Comparison of ENCODE assay signal across 14 mouse cellular contexts in genomic region chr3:64984369-64984768, GRCm38 (mm10).
DNase-seq lines count a peak whose midpoint lies in the region; ATAC-seq and TF ChIP-seq lines count a peak whose summit lies in the region.
"Had no signal": no experiment of that assay in that cellular context is flagged by ENCODE, and none has a peak within 500 bp of the region (broad histone marks: within the 10 kb centered on the region; RNA-seq: fewer than 3 reads in every experiment).

No protein-coding gene starts in this region.

- peak; percentile 69 for TF ChIP-seq CTCF in stomach, postnatal 0 days (IDR thresholded peaks at IDR 0.05; ENCODE audit: low read depth)

- peak; percentile 13 for DNase-seq in cerebellum, adult 8-10 months
- DNase-seq in cerebellum, adult 11 months = no peak
- DNase-seq in hindbrain, embryonic 11.5 days (ENCODE audit: low spot score) = no peak
- DNase-seq in midbrain, embryonic 14.5 days = peak; percentile 58
- DNase-seq in stomach, postnatal 0 days (ENCODE audit: low spot score) = no peak
- DNase-seq: left cerebral cortex, postnatal 4 days; right cerebral cortex, adult 18-20 months had no signal

- H3K9ac ChIP-seq in hindbrain, embryonic 13.5 days = no peak overlapping the region
- no peak overlapping the region for H3K9ac ChIP-seq in hindbrain, embryonic 11.5 days (ENCODE audit: low read depth, low read length)
- no peak overlapping the region for H3K9ac ChIP-seq in midbrain, embryonic 14.5 days (replicated peaks; ENCODE audit: low read length)
- no peak overlapping the region for H3K9ac ChIP-seq in midbrain, embryonic 13.5 days (replicated peaks)
- no peak overlapping the region for H3K9ac ChIP-seq in stomach, postnatal 0 days (ENCODE audit: low read length)
- H3K9ac ChIP-seq: intestine, embryonic 15.5 days; liver, embryonic 15.5 days had no signal

- no peak overlapping the region for H3K4me3 ChIP-seq in hindbrain, embryonic 13.5 days
- H3K4me3 ChIP-seq in hindbrain, embryonic 11.5 days (ENCODE audit: low read depth, low read length) = no peak overlapping the region
- H3K4me3 ChIP-seq in midbrain, embryonic 14.5 days (replicated peaks; ENCODE audit: low read depth, low read length) = no peak overlapping the region
- no peak overlapping the region for H3K4me3 ChIP-seq in midbrain, embryonic 13.5 days (replicated peaks)
- no peak overlapping the region for H3K4me3 ChIP-seq in stomach, postnatal 0 days (ENCODE audit: low read depth, low read length)
- H3K4me3 ChIP-seq: erythroblast, embryonic 14.5 days; intestine, embryonic 15.5 days; liver, embryonic 15.5 days; megakaryocyte, embryonic 14.5 days had no signal

- no peaks in the 10 kb centered on the region for H3K27me3 ChIP-seq in hindbrain, embryonic 13.5 days
- no peaks in the 10 kb centered on the region for H3K27me3 ChIP-seq in hindbrain, embryonic 11.5 days (ENCODE audit: control insufficient read depth, insufficient read depth, low read length)
- no peaks in the 10 kb centered on the region for H3K27me3 ChIP-seq in midbrain, embryonic 14.5 days (ENCODE audit: control insufficient read depth, insufficient read depth, low read length)
- H3K27me3 ChIP-seq in midbrain, embryonic 13.5 days = no peaks in the 10 kb centered on the region
- H3K27me3 ChIP-seq in stomach, postnatal 0 days (ENCODE audit: control insufficient read depth, insufficient read depth, low read length) = no peaks in the 10 kb centered on the region
- H3K27me3 ChIP-seq: intestine, embryonic 15.5 days; liver, embryonic 15.5 days; megakaryocyte, embryonic 14.5 days had no signal

- WGBS in hindbrain, embryonic 13.5 days = 66% methylated on average over 2 of the region's 2 CpGs
- WGBS in hindbrain, embryonic 11.5 days = 70% methylated on average over 2 of the region's 2 CpGs
- WGBS in midbrain, embryonic 14.5 days = 68% methylated on average over 2 of the region's 2 CpGs
- 69% methylated on average over 2 of the region's 2 CpGs for WGBS in midbrain, embryonic 13.5 days
- 27% methylated on average over 2 of the region's 2 CpGs for whole genome bisulfite sequencing in stomach, postnatal 0 days

- no peak for TF ChIP-seq EP300 in stomach, postnatal 0 days (optimal IDR thresholded peaks at IDR 0.05)

- 0 out of 2 replicates have a peak, but pooled peaks have one; percentile 57 for ATAC-seq in hindbrain, embryonic 13.5 days (ENCODE audit: low FRiP score)
- ATAC-seq in hindbrain, embryonic 11.5 days (ENCODE audit: low FRiP score) = no peak
- ATAC-seq in midbrain, embryonic 14.5 days (ENCODE audit: low FRiP score, low TSS enrichment) = no peak
- no peak for ATAC-seq in midbrain, embryonic 13.5 days
- no peak for ATAC-seq in stomach, postnatal 0 days (ENCODE audit: low FRiP score, low TSS enrichment)
- no peak for ATAC-seq in megakaryocyte progenitor cell, adult 5-6 weeks (replicated peaks; ENCODE audit: poor library complexity)
- ATAC-seq: intestine, embryonic 15.5 days had no signal

- H3K9me3 ChIP-seq in hindbrain, embryonic 13.5 days = no peaks in the 10 kb centered on the region
- H3K9me3 ChIP-seq in hindbrain, embryonic 11.5 days (ENCODE audit: control insufficient read depth, low read length) = no peaks in the 10 kb centered on the region; the same call in 1 of the 2 replicates
- H3K9me3 ChIP-seq in midbrain, embryonic 14.5 days (ENCODE audit: control insufficient read depth, low read length) = no peaks in the 10 kb centered on the region
- 0 out of 2 replicates have a peak, but pooled peaks cover 4% of the 10 kb centered on the region for H3K9me3 ChIP-seq in midbrain, embryonic 13.5 days
- no peaks in the 10 kb centered on the region for H3K9me3 ChIP-seq in stomach, postnatal 0 days (ENCODE audit: control insufficient read depth, low read length)
- H3K9me3 ChIP-seq: intestine, embryonic 15.5 days; liver, embryonic 15.5 days had no signal

- no peaks in the 10 kb centered on the region for H3K36me3 ChIP-seq in hindbrain, embryonic 13.5 days
- H3K36me3 ChIP-seq in hindbrain, embryonic 11.5 days (ENCODE audit: control insufficient read depth, insufficient read depth, low read length) = no peaks in the 10 kb centered on the region
- H3K36me3 ChIP-seq in midbrain, embryonic 14.5 days (ENCODE audit: control insufficient read depth, insufficient read depth, low read length) = no peaks in the 10 kb centered on the region
- no peaks in the 10 kb centered on the region for H3K36me3 ChIP-seq in midbrain, embryonic 13.5 days
- H3K36me3 ChIP-seq in stomach, postnatal 0 days (ENCODE audit: control insufficient read depth, insufficient read depth, low read length) = no peaks in the 10 kb centered on the region
- H3K36me3 ChIP-seq: intestine, embryonic 15.5 days; liver, embryonic 15.5 days had no signal

- no peaks in the 10 kb centered on the region for H3K4me1 ChIP-seq in hindbrain, embryonic 13.5 days (replicated peaks)
- H3K4me1 ChIP-seq in hindbrain, embryonic 11.5 days (replicated peaks; ENCODE audit: control insufficient read depth, insufficient read depth, low read length) = no peaks in the 10 kb centered on the region
- no peaks in the 10 kb centered on the region for H3K4me1 ChIP-seq in midbrain, embryonic 14.5 days (ENCODE audit: control insufficient read depth, insufficient read depth, low read length)
- no peaks in the 10 kb centered on the region for H3K4me1 ChIP-seq in midbrain, embryonic 13.5 days (replicated peaks)
- H3K4me1 ChIP-seq in stomach, postnatal 0 days (replicated peaks; ENCODE audit: control insufficient read depth, insufficient read depth) = no peaks in the 10 kb centered on the region
- H3K4me1 ChIP-seq: intestine, embryonic 15.5 days; liver, embryonic 15.5 days; megakaryocyte, embryonic 14.5 days had no signal

- no peak overlapping the region for H3K27ac ChIP-seq in hindbrain, embryonic 13.5 days
- H3K27ac ChIP-seq in hindbrain, embryonic 11.5 days (ENCODE audit: low read depth, low read length) = no peak overlapping the region
- H3K27ac ChIP-seq in midbrain, embryonic 14.5 days (replicated peaks; ENCODE audit: low read depth, low read length) = no peak overlapping the region
- no peak overlapping the region for H3K27ac ChIP-seq in midbrain, embryonic 13.5 days
- H3K27ac ChIP-seq in stomach, postnatal 0 days (replicated peaks) = no peak overlapping the region
- H3K27ac ChIP-seq: intestine, embryonic 15.5 days; liver, embryonic 15.5 days had no signal

- no peak overlapping the region for H3K4me2 ChIP-seq in hindbrain, embryonic 13.5 days
- H3K4me2 ChIP-seq in hindbrain, embryonic 11.5 days (replicated peaks; ENCODE audit: low read depth, low read length) = no peak overlapping the region
- no peak overlapping the region for H3K4me2 ChIP-seq in midbrain, embryonic 14.5 days (ENCODE audit: low read length)
- H3K4me2 ChIP-seq in midbrain, embryonic 13.5 days (replicated peaks) = no peak overlapping the region
- no peak overlapping the region for H3K4me2 ChIP-seq in stomach, postnatal 0 days (replicated peaks; ENCODE audit: low read depth)
- H3K4me2 ChIP-seq: intestine, embryonic 15.5 days; liver, embryonic 15.5 days had no signal

Comparison
In these comparisons a context has a peak if more than half of its experiments do, and no peak if none do; other contexts are left out.
1. DNase-seq: peak in cerebellum, adult 8-10 months (single experiment) and midbrain, embryonic 14.5 days (single experiment); none in cerebellum, adult 11 months (single experiment), hindbrain, embryonic 11.5 days (single experiment) and stomach, postnatal 0 days (single experiment).